Mouse (Mus musculus) heart, postnatal 4 days (tissue): Measurements from ENCODE around the gene 2410137M14Rik. TPM values are rescaled to one million over a fixed set of nuclear protein-coding genes. Genes with fewer than 3 reads are reported as not detected.
"Not testable (repeated sequence)": the region's sequence is repeated elsewhere in the genome, so short reads cannot be mapped to it uniquely, and the experiment has no call there.

ENCODE experiments used
- DNase-seq: peaks from one replicate; pipeline ENCODE4 v3.0.0; 2021
- total RNA-seq, 2 experiments: library from RNA; stranded (reverse); gene quantifications; 2 replicates each; pipeline ENCODE4 v1.2.3; 2021

The 2410137M14Rik gene
- not detected for total RNA-seq

GRCm38 (mm10) chr17:36981221-36981813 is at the start of gene 2410137M14Rik:
2410137M14Rik (minus strand) TSS chr17:36981237.
- DNase-seq, result peak; percentile 10

- DNase-seq, result no peak
Measured at GRCm38 (mm10) chr17:37029162-37029561, 48.1 kb upstream of the 2410137M14Rik start.

GRCm38 (mm10) chr17:37028683-37029120 is 47.7 kb upstream of the 2410137M14Rik start:
- peak; percentile 93 for DNase-seq

GRCm38 (mm10) chr17:37028212-37028611 is 47.2 kb upstream of the 2410137M14Rik start:
- no peak for DNase-seq

GRCm38 (mm10) chr17:37027486-37027885 is 46.4 kb upstream of the 2410137M14Rik start:
- DNase-seq, result no peak

GRCm38 (mm10) chr17:37026425-37026824 is 45.4 kb upstream of the 2410137M14Rik start:
- no peak for DNase-seq

- DNase-seq, result no peak
Measured at GRCm38 (mm10) chr17:37022628-37023576, 41.9 kb upstream of the 2410137M14Rik start, which contains the start of gene Mog. Mog (minus strand) TSS chr17:37023398.

- not testable (repeated sequence) for DNase-seq
Measured at GRCm38 (mm10) chr17:37019242-37019641, 38.2 kb upstream of the 2410137M14Rik start.

GRCm38 (mm10) chr17:37018328-37018727 is 37.3 kb upstream of the 2410137M14Rik start:
- no peak for DNase-seq

GRCm38 (mm10) chr17:37016333-37016732 is 35.3 kb upstream of the 2410137M14Rik start:
- DNase-seq, result no peak

GRCm38 (mm10) chr17:37012141-37012540 is 31.1 kb upstream of the 2410137M14Rik start:
- DNase-seq, result no peak

- DNase-seq, result no peak
Measured at GRCm38 (mm10) chr17:37011719-37012118, 30.7 kb upstream of the 2410137M14Rik start.

GRCm38 (mm10) chr17:37009460-37010042 is 28.5 kb upstream of the 2410137M14Rik start:
- DNase-seq, result no peak

GRCm38 (mm10) chr17:37008161-37008560 is 27.1 kb upstream of the 2410137M14Rik start:
- DNase-seq, result no peak

GRCm38 (mm10) chr17:37003366-37003765 is 22.3 kb upstream of the 2410137M14Rik start:
- DNase-seq, result no peak

- DNase-seq, result peak; percentile 66
Measured at GRCm38 (mm10) chr17:37002364-37003330, 21.6 kb upstream of the 2410137M14Rik start.

GRCm38 (mm10) chr17:37000863-37001262 is 19.8 kb upstream of the 2410137M14Rik start, which contains the start of gene Zfp57:
Zfp57 (plus strand) TSS chr17:37001163.
- DNase-seq, result no peak

GRCm38 (mm10) chr17:36998477-36998876 is 17.4 kb upstream of the 2410137M14Rik start:
- no peak for DNase-seq

- peak; percentile 86 for DNase-seq
Measured at GRCm38 (mm10) chr17:36997033-36997735, 16.1 kb upstream of the 2410137M14Rik start.

- no peak for DNase-seq
Measured at GRCm38 (mm10) chr17:36995448-36995847, 14.4 kb upstream of the 2410137M14Rik start.

GRCm38 (mm10) chr17:36994528-36994927 is 13.5 kb upstream of the 2410137M14Rik start:
- no peak for DNase-seq
